Mouse (Mus musculus): Measurements from ENCODE around the gene Nr2e3. TPM values are rescaled to one million over a fixed set of nuclear protein-coding genes. Genes with fewer than 3 reads are reported as not detected.

The Nr2e3 gene
- polyA plus RNA-seq (2015; fragmentation: Nextera tagmentation; extraction: Ambion mirVana), result 0.28 and 0.31 TPM in 2 replicates

DNA sequence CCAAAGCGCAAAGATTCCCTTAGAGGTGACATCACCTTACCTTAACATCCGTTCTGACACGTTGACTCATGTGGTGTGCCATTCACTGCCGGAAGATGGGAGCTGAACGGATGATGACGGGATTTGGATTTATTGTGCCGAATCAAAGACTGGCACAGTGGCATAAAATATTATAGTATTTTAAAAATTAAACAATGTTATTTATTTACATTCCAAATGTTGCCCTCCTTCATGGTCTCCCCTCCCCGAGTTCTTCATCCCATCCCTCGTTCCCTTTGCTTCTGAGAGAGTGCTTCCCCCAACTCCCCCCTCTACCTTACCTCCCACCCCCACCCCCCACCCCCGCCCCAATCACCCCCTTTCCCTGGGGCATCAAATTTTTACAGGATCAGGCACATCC lies at the start of gene Nr2e3:
Gene Nr2e3 (minus strand): TSS at position 101 of the 400 bp plus-strand sequence.

Other genes with a start within 250 kb of the Nr2e3 start
- 5.5 and 6.0 TPM in 2 replicates for gene Senp8, start 209.9 kb downstream of the Nr2e3 start, polyA plus RNA-seq (2015; fragmentation: Nextera tagmentation; extraction: Ambion mirVana)
- 6.1 and 6.7 TPM in 2 replicates for gene Myo9a, start 209.8 kb downstream of the Nr2e3 start, polyA plus RNA-seq (2015; fragmentation: Nextera tagmentation; extraction: Ambion mirVana)